In genomic region chr5:125191608-125192007, GRCm38 (mm10) we compare ENCODE assay signal across 24 mouse cellular contexts.
"Had no signal": no experiment of that assay in that cellular context is flagged by ENCODE, and none has a peak within 500 bp of the region (broad histone marks: within the 10 kb centered on the region; RNA-seq: fewer than 3 reads in every experiment).

No protein-coding gene starts in this region.

- H3K4me3 ChIP-seq: layer of hippocampus, adult 2 months; limb, embryonic 10.5 days; limb, embryonic 13.5 days; liver, embryonic 12.5 days; liver, embryonic 15.5 days; lung, embryonic 15.5 days; myocyte; neural tube, embryonic 13.5 days had no signal

- DNase-seq: kidney, postnatal 25 days; layer of hippocampus, adult 9-11 months; liver; lung, adult 18-20 months; lung, postnatal 10 days; lung, postnatal 36 days; right cerebral cortex, adult 18-20 months; right cerebral cortex, postnatal 14 days; right cerebral cortex, postnatal 4 days; thymus, adult 2 months; thymus, postnatal 14 days; thymus, postnatal 4 days had no signal

- H3K9ac ChIP-seq: limb, embryonic 13.5 days; liver, embryonic 12.5 days; liver, embryonic 15.5 days; lung, embryonic 15.5 days; neural tube, embryonic 13.5 days had no signal

- H3K9me3 ChIP-seq: limb, embryonic 10.5 days; limb, embryonic 13.5 days; liver, embryonic 12.5 days; liver, embryonic 15.5 days; lung, embryonic 15.5 days had no signal

- H3K36me3 ChIP-seq: limb, embryonic 10.5 days; limb, embryonic 13.5 days; liver, embryonic 12.5 days; liver, embryonic 15.5 days; lung, embryonic 15.5 days; neural tube, embryonic 13.5 days had no signal

- H3K27me3 ChIP-seq: limb, embryonic 13.5 days; lung, embryonic 15.5 days; neural tube, embryonic 13.5 days had no signal

- ATAC-seq: liver, embryonic 12.5 days; midbrain, embryonic 16.5 days had no signal

- H3K4me1 ChIP-seq: liver, embryonic 15.5 days had no signal

- H3K4me2 ChIP-seq: limb, embryonic 13.5 days; liver, embryonic 12.5 days; liver, embryonic 15.5 days; lung, embryonic 15.5 days; midbrain, embryonic 11.5 days; neural tube, embryonic 13.5 days had no signal

- H3K27ac ChIP-seq: kidney, postnatal 0 days; layer of hippocampus, adult 2 months; limb, embryonic 10.5 days; limb, embryonic 13.5 days; liver, embryonic 12.5 days; liver, embryonic 15.5 days; lung, embryonic 15.5 days; neural tube, embryonic 13.5 days; stomach, postnatal 0 days had no signal
